Mouse (Mus musculus) spleen, adult 2 months (tissue): Measurements from ENCODE around the gene Gm43552.

Source experiments
- CTCF ChIP-seq: fragments of 200-500 bp; IDR thresholded peaks from 2 replicates; pipeline ENCODE4 v1.5.1; 2011; ENCODE audit warnings: mild to moderate bottlenecking, inconsistent platforms; ENCODE audit not compliant: insufficient read depth, insufficient read length, insufficient replicate concordance; ENCODE audit errors: extremely low read depth
- POLR2A ChIP-seq: fragments of 200-500 bp; IDR thresholded peaks from 2 replicates; pipeline ENCODE4 v1.6.1; 2011; ENCODE audit warnings: low read depth, low read length, inconsistent platforms

DNA sequence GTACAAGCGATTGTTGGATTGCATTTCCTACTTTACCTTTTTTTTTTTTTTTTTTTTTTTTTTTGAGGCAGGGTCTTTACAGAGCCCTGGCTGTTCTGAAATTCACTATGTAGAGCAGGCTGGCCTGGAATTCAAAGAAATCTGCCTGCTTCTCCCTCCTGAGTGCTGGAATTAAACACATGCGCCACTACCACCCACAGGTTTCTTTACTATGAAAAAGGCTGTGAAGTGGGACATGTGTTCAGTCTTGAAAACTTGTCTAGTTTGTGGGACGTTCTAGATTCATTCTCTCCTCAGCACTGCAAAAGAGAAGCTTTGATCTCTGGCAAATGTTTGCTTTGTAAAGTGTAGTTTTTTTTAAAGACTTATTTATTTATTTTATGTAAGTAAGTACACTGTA, 49.3 kb upstream of the Gm43552 start:
- TF ChIP-seq POLR2A, result no peak
- no peak for TF ChIP-seq CTCF
